Mouse (Mus musculus): ENCODE data around the gene Pprc1. TPM values are rescaled to one million over a fixed set of nuclear protein-coding genes. Genes with fewer than 3 reads are reported as not detected.

Pprc1 gene
- polyA plus RNA-seq, 1 experiment, result 10.6 TPM

DNA sequence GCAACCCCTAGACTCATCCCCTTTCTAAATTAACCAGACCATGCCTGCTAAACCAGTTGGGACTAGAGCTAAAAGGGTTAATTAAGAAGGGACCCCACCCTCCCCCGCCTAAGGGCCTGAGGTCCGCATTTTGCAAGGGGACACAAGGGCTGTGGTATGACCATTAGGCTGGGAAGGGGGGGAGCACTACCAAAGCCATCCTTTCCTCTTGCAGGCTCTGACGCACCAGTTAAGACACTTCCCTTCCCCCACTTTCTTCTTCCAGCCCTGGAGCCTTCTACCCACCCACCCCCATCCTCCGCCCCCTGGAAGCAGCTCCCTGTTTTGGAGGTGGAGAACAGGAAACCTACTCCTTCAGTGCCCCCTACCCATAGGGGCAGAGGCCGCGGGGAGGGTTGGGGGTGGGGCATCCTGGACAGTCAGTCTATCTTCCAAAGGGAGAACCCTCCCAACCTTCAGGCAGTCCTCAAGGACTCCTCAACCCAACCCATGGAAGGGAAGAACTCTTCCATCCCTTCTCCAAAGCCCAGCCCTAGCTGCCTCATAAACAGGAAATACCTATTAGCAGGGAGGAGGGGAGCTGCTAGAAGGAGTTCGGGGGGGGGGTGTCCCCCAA is 1.1 kb downstream of the Pprc1 start:
- Histone ChIP-seq H3K27ac (ENCODE audit: insufficient read depth, low read depth, low read length) (peak overlapping the region; percentile 90), H3K4me1 (ENCODE audit: control insufficient read depth, insufficient read depth, insufficient read length, low read length) (peaks cover 10% of the 10 kb centered on the region), H3K36me3 (ENCODE audit: control insufficient read depth, insufficient read depth, low read length) (no peaks in the 10 kb centered on the region), H3K4me3 (ENCODE audit: low read depth, low read length) (peak overlapping the region; percentile 87), H3K27me3 (ENCODE audit: control insufficient read depth, insufficient read depth, low read length) (no peaks in the 10 kb centered on the region)
- no peak for TF ChIP-seq CTCF (IDR thresholded peaks at IDR 0.05; ENCODE audit: extremely low read depth, insufficient read length, insufficient replicate concordance, low read depth, low read length)
- 8% methylated on average over 7 of the region's 7 CpGs for WGBS

DNA sequence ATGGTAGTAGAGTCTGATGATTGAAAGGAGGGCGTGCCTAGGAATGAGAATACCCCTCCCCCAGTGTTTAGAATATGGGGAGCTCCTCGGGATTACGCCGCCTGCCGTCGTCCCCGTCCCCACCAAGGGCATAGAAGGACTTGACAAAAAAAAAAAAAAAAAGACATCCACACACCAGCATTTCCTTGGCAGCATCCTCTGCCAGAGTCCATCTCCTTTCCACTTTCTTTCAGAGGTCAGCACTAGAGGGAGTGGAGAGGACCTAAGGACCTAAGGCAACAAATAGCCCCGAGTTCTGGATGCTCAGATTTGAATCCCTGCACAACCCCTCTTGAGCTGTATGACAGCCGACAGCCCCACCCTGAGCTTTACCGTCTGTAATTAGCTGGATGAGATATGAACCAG is 1.9 kb downstream of the Pprc1 start:
- Histone ChIP-seq H3K27ac (ENCODE audit: insufficient read depth, low read depth, low read length) (peak overlapping the region; percentile 73; the same call in 1 of the 2 replicates), H3K4me1 (ENCODE audit: control insufficient read depth, insufficient read depth, insufficient read length, low read length) (peaks cover 10% of the 10 kb centered on the region), H3K27me3 (ENCODE audit: control insufficient read depth, insufficient read depth, low read length) (no peaks in the 10 kb centered on the region), H3K4me3 (ENCODE audit: low read depth, low read length) (no peak overlapping the region), H3K36me3 (ENCODE audit: control insufficient read depth, insufficient read depth, low read length) (no peaks in the 10 kb centered on the region)
- 14% methylated on average over 10 of the region's 10 CpGs for WGBS
- TF ChIP-seq POLR2A (IDR thresholded peaks at IDR 0.05; ENCODE audit: low read depth, low read length) (no peak), CTCF (IDR thresholded peaks at IDR 0.05; ENCODE audit: extremely low read depth, insufficient read length, insufficient replicate concordance, low read depth, low read length) (no peak)

DNA sequence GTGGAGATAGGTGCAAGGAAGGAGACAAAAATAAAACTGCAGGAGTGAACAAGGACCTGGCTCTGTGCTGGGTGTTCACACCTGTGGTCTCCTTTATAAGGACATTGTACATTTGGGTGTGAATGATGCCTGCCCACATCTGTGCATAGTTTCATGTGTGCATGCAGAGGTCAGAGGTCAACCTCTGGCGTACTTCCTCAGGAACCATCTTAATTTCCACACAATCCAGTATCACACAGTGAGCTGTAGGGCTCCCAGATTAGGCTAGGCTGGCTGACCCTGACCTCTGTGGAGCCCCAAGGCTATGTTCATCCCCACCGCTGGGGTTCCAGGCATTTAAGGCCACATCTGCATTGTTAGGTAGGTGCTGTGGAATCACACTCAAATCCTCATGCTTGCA is 2.7 kb downstream of the Pprc1 start:
- 71% methylated on average over 2 of the region's 2 CpGs for WGBS
- H3K4me1 ChIP-seq (ENCODE audit: control insufficient read depth, insufficient read depth, insufficient read length, low read length), result peaks cover 4% of the 10 kb centered on the region
- TF ChIP-seq CTCF (IDR thresholded peaks at IDR 0.05; ENCODE audit: extremely low read depth, insufficient read length, insufficient replicate concordance, low read depth, low read length) (no peak), POLR2A (IDR thresholded peaks at IDR 0.05; ENCODE audit: low read depth, low read length) (no peak)
- H3K36me3 ChIP-seq (ENCODE audit: control insufficient read depth, insufficient read depth, low read length), result no peaks in the 10 kb centered on the region
- H3K27me3 ChIP-seq (ENCODE audit: control insufficient read depth, insufficient read depth, low read length), result no peaks in the 10 kb centered on the region
- H3K27ac ChIP-seq (ENCODE audit: insufficient read depth, low read depth, low read length), result no peak overlapping the region
- no peak overlapping the region for H3K4me3 ChIP-seq (ENCODE audit: low read depth, low read length)

DNA sequence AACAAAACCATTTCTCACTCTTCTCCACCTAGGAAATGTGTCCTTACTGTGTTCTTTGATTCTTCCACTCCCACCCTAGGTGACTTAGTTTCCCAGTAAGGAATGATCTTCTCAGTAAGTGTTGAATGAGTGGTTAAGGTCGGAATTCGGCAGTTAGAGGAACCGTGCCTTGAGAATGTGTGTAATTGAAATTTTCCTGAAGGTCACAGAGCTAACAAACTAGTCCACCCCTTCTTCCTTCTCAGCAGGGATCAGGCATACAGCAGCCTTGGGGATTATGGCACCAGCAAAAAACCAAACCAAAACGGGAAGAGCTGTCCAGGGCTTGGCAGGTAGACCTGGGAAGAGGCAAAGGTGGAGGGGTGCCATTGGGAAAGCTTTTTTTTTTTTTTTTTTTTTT is 4.4 kb downstream of the Pprc1 start:
- Histone ChIP-seq H3K4me1 (ENCODE audit: control insufficient read depth, insufficient read depth, insufficient read length, low read length) (no peaks in the 10 kb centered on the region), H3K27me3 (ENCODE audit: control insufficient read depth, insufficient read depth, low read length) (no peaks in the 10 kb centered on the region), H3K4me3 (ENCODE audit: low read depth, low read length) (no peak overlapping the region), H3K27ac (ENCODE audit: insufficient read depth, low read depth, low read length) (no peak overlapping the region), H3K36me3 (ENCODE audit: control insufficient read depth, insufficient read depth, low read length) (no peaks in the 10 kb centered on the region)
- WGBS, result 67% methylated on average over 4 of the region's 4 CpGs
- TF ChIP-seq CTCF (IDR thresholded peaks at IDR 0.05; ENCODE audit: extremely low read depth, insufficient read length, insufficient replicate concordance, low read depth, low read length) (no peak), POLR2A (IDR thresholded peaks at IDR 0.05; ENCODE audit: low read depth, low read length) (no peak)

DNA sequence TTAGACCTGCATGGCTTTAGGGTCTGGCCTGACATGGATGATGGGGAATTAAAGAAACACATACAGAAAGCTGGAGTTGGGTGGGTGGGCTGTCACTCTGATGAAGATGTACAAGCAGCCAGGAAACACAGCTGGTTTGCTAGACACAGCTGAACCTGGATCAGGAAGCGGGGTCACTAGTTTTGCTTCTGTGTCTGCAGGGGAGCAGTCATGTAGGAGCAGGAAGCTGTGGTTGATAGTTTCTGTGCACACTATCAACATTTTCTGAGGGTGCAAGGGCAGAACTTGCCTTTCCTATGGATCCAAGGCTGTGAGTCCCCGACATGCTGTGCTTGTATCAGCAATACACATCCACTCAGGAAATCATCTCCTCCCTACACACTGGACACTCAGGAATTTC is 5.8 kb downstream of the Pprc1 start:
- no peaks in the 10 kb centered on the region for H3K36me3 ChIP-seq (ENCODE audit: control insufficient read depth, insufficient read depth, low read length)
- H3K27me3 ChIP-seq (ENCODE audit: control insufficient read depth, insufficient read depth, low read length), result no peaks in the 10 kb centered on the region
- no peak overlapping the region for H3K4me3 ChIP-seq (ENCODE audit: low read depth, low read length)
- TF ChIP-seq CTCF (IDR thresholded peaks at IDR 0.05; ENCODE audit: extremely low read depth, insufficient read length, insufficient replicate concordance, low read depth, low read length), result no peak
- no peak for TF ChIP-seq POLR2A (IDR thresholded peaks at IDR 0.05; ENCODE audit: low read depth, low read length)
- no peak overlapping the region for H3K27ac ChIP-seq (ENCODE audit: insufficient read depth, low read depth, low read length)
- 65% methylated on average over 2 of the region's 2 CpGs for WGBS
- no peaks in the 10 kb centered on the region for H3K4me1 ChIP-seq (ENCODE audit: control insufficient read depth, insufficient read depth, insufficient read length, low read length)

DNA sequence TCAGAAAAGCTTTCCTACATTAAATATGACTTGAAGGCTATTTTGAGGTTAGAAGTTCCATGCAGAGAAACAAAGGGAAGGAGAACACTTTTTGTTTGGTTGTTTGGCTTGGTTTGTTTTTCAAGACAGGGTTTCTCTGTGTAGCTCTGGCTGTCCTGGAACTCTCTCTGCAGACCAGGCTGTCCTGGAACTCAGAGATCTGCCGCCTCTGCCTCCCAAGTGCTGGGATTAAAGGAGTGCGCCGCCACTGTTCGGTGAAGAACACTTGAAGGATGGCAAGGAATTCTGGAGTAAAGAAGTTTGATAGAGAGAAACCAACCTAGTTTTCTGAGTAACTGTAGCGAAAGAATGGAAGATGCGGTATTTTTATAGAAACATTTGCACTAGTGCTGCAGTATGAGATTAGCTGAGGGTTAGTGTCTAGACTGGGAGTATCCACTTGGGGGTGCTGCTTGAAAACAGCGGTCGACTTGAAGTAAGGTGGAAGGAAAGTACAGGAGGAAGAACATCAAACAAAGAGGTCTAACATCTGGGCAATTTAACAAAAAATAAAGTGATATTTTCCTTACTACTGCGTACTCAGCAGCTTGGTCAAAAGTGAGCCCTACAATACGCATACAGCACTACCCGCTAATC is 11.2 kb downstream of the Pprc1 start:
- H3K27me3 ChIP-seq (ENCODE audit: control insufficient read depth, insufficient read depth, low read length), result no peaks in the 10 kb centered on the region
- 3% methylated on average over 11 of the region's 11 CpGs for WGBS
- no peaks in the 10 kb centered on the region for H3K36me3 ChIP-seq (ENCODE audit: control insufficient read depth, insufficient read depth, low read length)
- H3K4me1 ChIP-seq (ENCODE audit: control insufficient read depth, insufficient read depth, insufficient read length, low read length), result no peaks in the 10 kb centered on the region
- peak overlapping the region; percentile 17; the same call in 1 of the 2 replicates for H3K4me3 ChIP-seq (ENCODE audit: low read depth, low read length)
- TF ChIP-seq CTCF (IDR thresholded peaks at IDR 0.05; ENCODE audit: extremely low read depth, insufficient read length, insufficient replicate concordance, low read depth, low read length) (no peak), POLR2A (IDR thresholded peaks at IDR 0.05; ENCODE audit: low read depth, low read length) (no peak)
- H3K27ac ChIP-seq (ENCODE audit: insufficient read depth, low read depth, low read length), result no peak overlapping the region; the same call in 1 of the 2 replicates

DNA sequence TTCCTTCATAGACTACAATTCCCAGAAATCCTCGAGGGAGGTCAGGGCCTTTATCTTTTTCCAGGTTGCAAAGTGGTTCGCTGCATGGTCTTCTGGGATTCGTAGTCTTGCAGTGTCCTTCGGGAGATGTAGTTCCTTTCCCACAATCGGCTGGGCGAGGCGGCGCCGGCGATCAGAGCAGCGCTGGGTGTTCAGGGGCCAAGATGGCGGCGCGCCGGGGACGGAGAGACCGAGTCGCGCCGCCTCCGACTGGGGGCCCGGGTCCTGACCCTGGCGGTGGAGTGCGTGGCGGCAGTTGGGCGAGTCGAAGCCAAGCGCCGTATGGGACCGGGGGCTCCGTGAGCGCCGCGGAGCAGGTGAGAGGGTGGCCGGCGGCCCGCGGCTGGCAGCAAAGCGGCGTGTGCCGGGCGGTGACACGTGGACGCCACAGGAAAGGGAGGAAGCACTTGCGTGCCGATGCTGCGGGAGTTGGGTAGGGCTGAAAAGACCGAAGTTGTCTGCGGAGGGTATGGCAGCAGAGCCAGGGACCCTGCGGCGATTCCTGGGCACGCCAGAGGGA is 11.8 kb downstream of the Pprc1 start:
- Histone ChIP-seq H3K4me3 (ENCODE audit: low read depth, low read length) (peak overlapping the region; percentile 90), H3K36me3 (ENCODE audit: control insufficient read depth, insufficient read depth, low read length) (no peaks in the 10 kb centered on the region), H3K27ac (ENCODE audit: insufficient read depth, low read depth, low read length) (peak overlapping the region; percentile 87), H3K27me3 (ENCODE audit: control insufficient read depth, insufficient read depth, low read length) (no peaks in the 10 kb centered on the region), H3K4me1 (ENCODE audit: control insufficient read depth, insufficient read depth, insufficient read length, low read length) (no peaks in the 10 kb centered on the region)
- under 1% methylated on average over 52 of the region's 52 CpGs for WGBS
- TF ChIP-seq POLR2A (IDR thresholded peaks at IDR 0.05; ENCODE audit: low read depth, low read length), result 0 out of 2 replicates have a peak, but pooled peaks have one; percentile 47
- no peak for TF ChIP-seq CTCF (IDR thresholded peaks at IDR 0.05; ENCODE audit: extremely low read depth, insufficient read length, insufficient replicate concordance, low read depth, low read length)
